Comparison of ENCODE assay signal across 22 mouse cellular contexts in the genomic region with DNA sequence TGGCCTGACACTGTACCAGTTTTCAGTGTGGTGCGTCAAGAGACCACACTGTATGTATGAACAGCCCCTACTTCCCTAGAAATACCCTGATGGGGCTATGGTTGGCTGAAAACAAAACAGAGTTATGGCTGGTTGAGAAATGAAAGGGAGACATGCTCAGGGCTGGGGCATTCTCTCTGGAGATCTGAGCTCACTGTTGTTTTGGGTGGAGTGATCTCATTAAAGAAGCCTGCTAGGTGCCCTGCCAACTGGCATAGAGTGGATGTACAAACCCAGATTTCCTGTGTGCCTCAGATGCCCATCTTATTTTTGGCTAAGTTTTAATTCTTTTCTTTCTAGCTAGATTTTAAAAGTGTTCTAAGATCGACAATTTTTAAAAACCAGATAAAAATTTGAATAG. TPM values are rescaled to one million over a fixed set of nuclear protein-coding genes. Genes with fewer than 3 reads are reported as not detected.
DNase-seq lines count a peak whose midpoint lies in the region; ATAC-seq and TF ChIP-seq lines count a peak whose summit lies in the region.
"Had no signal": no experiment of that assay in that cellular context is flagged by ENCODE, and none has a peak within 500 bp of the region (broad histone marks: within the 10 kb centered on the region; RNA-seq: fewer than 3 reads in every experiment).

No protein-coding gene starts in this region.

- no peaks in the 10 kb centered on the region for H3K9me3 ChIP-seq in heart, embryonic 12.5 days (replicated peaks)
- H3K9me3 ChIP-seq: forebrain, embryonic 15.5 days; limb, embryonic 15.5 days; midbrain, embryonic 12.5 days had no signal

- H3K4me1 ChIP-seq in heart, adult 2 months (ENCODE audit: control insufficient read depth, insufficient read depth, low read length), result peaks cover 4% of the 10 kb centered on the region
- H3K4me1 ChIP-seq in heart, embryonic 12.5 days (replicated peaks), result no peaks in the 10 kb centered on the region
- H3K4me1 ChIP-seq: forebrain, embryonic 15.5 days; limb, embryonic 15.5 days; midbrain, embryonic 12.5 days had no signal

- peak overlapping the region; percentile 11; the same call in 1 of the 2 replicates for H3K9ac ChIP-seq in heart, adult 2 months (ENCODE audit: low read depth, low read length)
- no peak overlapping the region for H3K9ac ChIP-seq in heart, embryonic 12.5 days
- H3K9ac ChIP-seq: forebrain, embryonic 15.5 days; hindbrain, embryonic 14.5 days; limb, embryonic 15.5 days; liver, embryonic 14.5 days; midbrain, embryonic 12.5 days had no signal

- no peaks in the 10 kb centered on the region for H3K36me3 ChIP-seq in heart, adult 2 months (ENCODE audit: control insufficient read depth, insufficient read depth, low read length)
- H3K36me3 ChIP-seq in heart, embryonic 12.5 days, result no peaks in the 10 kb centered on the region
- H3K36me3 ChIP-seq: forebrain, embryonic 15.5 days; limb, embryonic 15.5 days; midbrain, embryonic 12.5 days had no signal

- H3K4me2 ChIP-seq in heart, embryonic 12.5 days, result no peak overlapping the region
- H3K4me2 ChIP-seq: forebrain, embryonic 15.5 days; hindbrain, embryonic 14.5 days; limb, embryonic 15.5 days; midbrain, embryonic 12.5 days had no signal

- no peak for ATAC-seq in heart, embryonic 12.5 days (ENCODE audit: insufficient number of reproducible peaks, low FRiP score)
- ATAC-seq: forebrain, embryonic 15.5 days had no signal

- H3K27me3 ChIP-seq in heart, adult 2 months (ENCODE audit: control insufficient read depth, insufficient read depth, low read length), result no peaks in the 10 kb centered on the region
- H3K27me3 ChIP-seq in heart, embryonic 12.5 days (replicated peaks), result no peaks in the 10 kb centered on the region
- H3K27me3 ChIP-seq: forebrain, embryonic 15.5 days; limb, embryonic 15.5 days; midbrain, embryonic 12.5 days had no signal

- TF ChIP-seq POLR2A in heart, adult 2 months (IDR thresholded peaks at IDR 0.05; ENCODE audit: insufficient read depth, low read depth, low read length), result no peak

- no peak for TF ChIP-seq CTCF in heart, adult 2 months (IDR thresholded peaks at IDR 0.05)

- no peak for TF ChIP-seq EP300 in heart, adult 2 months (IDR thresholded peaks at IDR 0.05; ENCODE audit: insufficient read depth, low read depth, low read length)

- intact Hi-C loops in heart, adult 2 months (cut with DNase I), result no loop called here

- 52% methylated on average over 2 of the region's 2 CpGs for WGBS in heart, adult 2 months
- 72% methylated on average over 2 of the region's 2 CpGs for WGBS in heart, embryonic 12.5 days

- no peak overlapping the region for H3K4me3 ChIP-seq in heart, adult 2 months
- no peak overlapping the region for H3K4me3 ChIP-seq in heart, embryonic 12.5 days
- H3K4me3 ChIP-seq: forebrain, embryonic 15.5 days; limb, embryonic 15.5 days; midbrain, embryonic 12.5 days had no signal

- no peaks in the 10 kb centered on the region for H3K79me2 ChIP-seq in heart, adult 2 months (replicated peaks; ENCODE audit: control insufficient read depth, insufficient read depth, low read length)

- peak in 1 of 2 experiments; percentile 67 for DNase-seq in heart, adult 2 months
- DNase-seq in Muller cell, postnatal 12 days (ENCODE audit: inconsistent ontology term), result peak; percentile 54
- DNase-seq in adipocyte (ENCODE audit: low spot score), result peak; percentile 66
- DNase-seq in heart, adult 9 months (ENCODE audit: low spot score in 2 of 2), result peak; percentile 54 to 70
- DNase-seq in right cerebral cortex, postnatal 10 days (ENCODE audit: low spot score in 2 of 2), result no peak
- DNase-seq in adrenal gland, postnatal 25 days, result no peak
- no peak for DNase-seq in ovary, postnatal 10 days (ENCODE audit: low spot score)
- DNase-seq: cerebellum, adult 8-10 months; kidney, adult 9 months; kidney, postnatal 14 days; left cerebral cortex, postnatal 4 days; right cerebral cortex, postnatal 25 days; spleen, adult 18-20 months had no signal

- peak overlapping the region; percentile 91 for H3K27ac ChIP-seq in heart, adult 2 months
- no peak overlapping the region for H3K27ac ChIP-seq in heart, embryonic 12.5 days (ENCODE audit: poor library complexity, severe bottlenecking)
- H3K27ac ChIP-seq: forebrain, embryonic 15.5 days; hindbrain, embryonic 14.5 days; limb, embryonic 15.5 days; liver, embryonic 14.5 days; midbrain, embryonic 12.5 days had no signal

RNA-seq across cellular contexts. Expression of a gene that starts 20.5 kb away (rescaled TPM):
- 10 to 100 TPM; 27.8 to 28.7 TPM for total RNA-seq in heart, adult 2 months (2021)
- 3.0 and 3.9 TPM in 2 replicates for polyA plus RNA-seq in heart, adult 2 months (2012; rRNA removed)
- 0.24 and 0.42 TPM in 2 replicates for polyA plus RNA-seq in heart, embryonic 12.5 days (2016; fragmentation: Nextera tagmentation; extraction: Ambion mirVana)
- 2.2 and 3.2 TPM in 2 replicates for total RNA-seq in adrenal gland, postnatal 25 days (2021)
- total RNA-seq: granulocyte monocyte progenitor cell, adult 5-6 weeks; megakaryocyte, adult 5-6 weeks; monocyte, adult 5-6 weeks had no signal

Comparison
In these comparisons a context has a peak if more than half of its experiments do, and no peak if none do; other contexts are left out.
1. DNase-seq: peak in Muller cell, postnatal 12 days (single experiment), adipocyte (single experiment) and heart, adult 9 months (2 of 2); none in right cerebral cortex, postnatal 10 days (0 of 2), adrenal gland, postnatal 25 days (single experiment) and ovary, postnatal 10 days (single experiment).